Mouse (Mus musculus): ENCODE data around the gene Tecpr1. TPM values are rescaled to one million over a fixed set of nuclear protein-coding genes. Genes with fewer than 3 reads are reported as not detected.

Gene Tecpr1
- polyA plus RNA-seq, 2 experiments from 2014 or later, result 68.3 to 97.8 TPM

GRCm38 (mm10) chr5:144251876-144252577 is 28.6 kb upstream of the Tecpr1 start:
- ATAC-seq, result no peak

- ATAC-seq, result no peak
Measured at GRCm38 (mm10) chr5:144249871-144250270, 26.5 kb upstream of the Tecpr1 start.

- no peak for ATAC-seq
Measured at GRCm38 (mm10) chr5:144247906-144248585, 24.6 kb upstream of the Tecpr1 start.

GRCm38 (mm10) chr5:144247307-144247706 is 23.9 kb upstream of the Tecpr1 start:
- no peak for ATAC-seq

- ATAC-seq, result no peak
Measured at GRCm38 (mm10) chr5:144246669-144247068, 23.3 kb upstream of the Tecpr1 start.

GRCm38 (mm10) chr5:144245592-144245991 is 22.2 kb upstream of the Tecpr1 start:
- no peak for ATAC-seq

GRCm38 (mm10) chr5:144243901-144244487 is 20.6 kb upstream of the Tecpr1 start, which contains the start of gene Bri3:
Gene Bri3 (plus strand): TSS chr5:144244437.
- no peak for ATAC-seq

GRCm38 (mm10) chr5:144238969-144239368 is 15.6 kb upstream of the Tecpr1 start:
- no peak for ATAC-seq

- ATAC-seq, result no peak
Measured at GRCm38 (mm10) chr5:144234714-144235113, 11.3 kb upstream of the Tecpr1 start.

GRCm38 (mm10) chr5:144234222-144234621 is 10.8 kb upstream of the Tecpr1 start:
- no peak for ATAC-seq

GRCm38 (mm10) chr5:144232531-144232930 is 9.1 kb upstream of the Tecpr1 start:
- ATAC-seq, result no peak

GRCm38 (mm10) chr5:144231410-144231809 is 8.0 kb upstream of the Tecpr1 start:
- no peak for ATAC-seq

GRCm38 (mm10) chr5:144230216-144230615 is 6.8 kb upstream of the Tecpr1 start:
- no peak for ATAC-seq

- ATAC-seq, result no peak
Measured at GRCm38 (mm10) chr5:144226220-144226619, 2.8 kb upstream of the Tecpr1 start.

GRCm38 (mm10) chr5:144223899-144224816 is 743 bp upstream of the Tecpr1 start:
- no peak for ATAC-seq

- ATAC-seq, result peak; percentile 27
Measured at GRCm38 (mm10) chr5:144222811-144223502, 458 bp downstream of the Tecpr1 start.

GRCm38 (mm10) chr5:144221305-144221704 is 2.1 kb downstream of the Tecpr1 start:
- ATAC-seq, result peak; percentile 70

GRCm38 (mm10) chr5:144219936-144220335 is 3.5 kb downstream of the Tecpr1 start:
- ATAC-seq, result no peak

- no peak for ATAC-seq
Measured at GRCm38 (mm10) chr5:144219306-144219705, 4.1 kb downstream of the Tecpr1 start.

GRCm38 (mm10) chr5:144218061-144218460 is 5.4 kb downstream of the Tecpr1 start:
- no peak for ATAC-seq

- peak; percentile 66 for ATAC-seq
Measured at GRCm38 (mm10) chr5:144215992-144216391, 7.4 kb downstream of the Tecpr1 start.

- ATAC-seq, result peak; percentile 45
Measured at GRCm38 (mm10) chr5:144214453-144214852, 9.0 kb downstream of the Tecpr1 start.
